Mouse (Mus musculus) thymus, adult 2 months (tissue): ENCODE measurements around the gene Edaradd. TPM values are rescaled to one million over a fixed set of nuclear protein-coding genes. Genes with fewer than 3 reads are reported as not detected.

ENCODE experiments used
- DNase-seq: peaks from one replicate; pipeline ENCODE4 v3.0.0; 2021
- H3K27ac ChIP-seq: fragments of 200-500 bp; 2 replicates; pipeline ENCODE4 v1.5.1; 2012; ENCODE audit warnings: low read length, control low read depth; ENCODE audit not compliant: control insufficient read depth, insufficient read depth
- H3K27me3 ChIP-seq: fragments of 200-500 bp; 2 replicates; pipeline ENCODE4 v1.6.1; 2012; ENCODE audit warnings: mild to moderate bottlenecking, low read length, moderate library complexity, mixed read lengths; ENCODE audit not compliant: control insufficient read depth, insufficient read depth
- H3K36me3 ChIP-seq: fragments of 200-500 bp; 2 replicates; pipeline ENCODE4 v1.6.1; 2012; ENCODE audit warnings: mild to moderate bottlenecking, low read length, moderate library complexity; ENCODE audit not compliant: control insufficient read depth, insufficient read depth
- H3K4me1 ChIP-seq: fragments of 200-500 bp; replicated peaks from 2 replicates; pipeline ENCODE4 v1.6.1; 2012; ENCODE audit warnings: low read length; ENCODE audit not compliant: control insufficient read depth, insufficient read depth
- H3K4me3 ChIP-seq: fragments of 200-500 bp; 2 replicates; pipeline ENCODE4 v1.5.1; 2012; ENCODE audit warnings: mild to moderate bottlenecking, low read length, control low read depth, moderate library complexity; ENCODE audit not compliant: control insufficient read depth, insufficient read depth
- CTCF ChIP-seq: fragments of 200-500 bp; IDR thresholded peaks from 2 replicates; pipeline ENCODE4 v1.5.1; 2012; ENCODE audit warnings: mild to moderate bottlenecking, control low read depth, low read length, moderate library complexity, borderline replicate concordance; ENCODE audit not compliant: control insufficient read depth, poor library complexity, insufficient read depth; ENCODE audit errors: extremely low read depth
- POLR2A ChIP-seq: fragments of 200-500 bp; IDR thresholded peaks from 2 replicates; pipeline ENCODE4 v1.6.1; 2012; ENCODE audit warnings: mild to moderate bottlenecking, low read length, control low read depth, moderate library complexity; ENCODE audit not compliant: control insufficient read depth, poor library complexity, insufficient read depth; ENCODE audit errors: extremely low read depth
- WGBS: fragments of 180-500 bp; shearing (Covaris S2); methylation state at CpG from one replicate; pipeline ENCODE4 v1.1.7; 2018; 5-methylcytosine and 5-hydroxymethylcytosine counted together
- polyA plus RNA-seq: library from polyadenylated mRNA; depleted of rRNA; stranded (reverse); fragments of >200 nt; gene quantifications from 2 replicates; pipeline ENCODE4 v1.2.3, GENCODE M21; 2012

Gene Edaradd
- polyA plus RNA-seq, 1 experiment, result 9.8 TPM

- no peaks in the 10 kb centered on the region for H3K27me3 ChIP-seq
- H3K27ac ChIP-seq, result peak overlapping the region; percentile 77
- peak; percentile 35 for DNase-seq
- TF ChIP-seq CTCF (no peak), POLR2A (no peak)
- WGBS, result 27% methylated on average over 11 of the region's 11 CpGs
- no peaks in the 10 kb centered on the region for H3K36me3 ChIP-seq
- no peak overlapping the region for H3K4me3 ChIP-seq
- peaks cover 54% of the 10 kb centered on the region for H3K4me1 ChIP-seq
These were observed 16.9 kb downstream of the Edaradd start for GRCm38 (mm10) chr13:12503238-12503751.

- Histone ChIP-seq H3K27me3 (no peaks in the 10 kb centered on the region), H3K4me1 (peaks cover 49% of the 10 kb centered on the region), H3K36me3 (no peaks in the 10 kb centered on the region), H3K27ac (peak overlapping the region; percentile 77), H3K4me3 (no peak overlapping the region)
- TF ChIP-seq CTCF, result no peak
- no peak for TF ChIP-seq POLR2A
- peak; percentile 34 for DNase-seq
- 9% methylated on average over 4 of the region's 4 CpGs for WGBS
These were observed 17.5 kb downstream of the Edaradd start for GRCm38 (mm10) chr13:12502665-12503237.

GRCm38 (mm10) chr13:12499107-12499506, 21.1 kb downstream of the Edaradd start:
- Histone ChIP-seq H3K4me1 (peaks cover 29% of the 10 kb centered on the region), H3K27me3 (no peaks in the 10 kb centered on the region), H3K36me3 (no peaks in the 10 kb centered on the region), H3K4me3 (no peak overlapping the region), H3K27ac (no peak overlapping the region)
- TF ChIP-seq POLR2A (no peak), CTCF (no peak)
- no peak for DNase-seq
- 51% methylated on average over 7 of the region's 7 CpGs for WGBS

DNA sequence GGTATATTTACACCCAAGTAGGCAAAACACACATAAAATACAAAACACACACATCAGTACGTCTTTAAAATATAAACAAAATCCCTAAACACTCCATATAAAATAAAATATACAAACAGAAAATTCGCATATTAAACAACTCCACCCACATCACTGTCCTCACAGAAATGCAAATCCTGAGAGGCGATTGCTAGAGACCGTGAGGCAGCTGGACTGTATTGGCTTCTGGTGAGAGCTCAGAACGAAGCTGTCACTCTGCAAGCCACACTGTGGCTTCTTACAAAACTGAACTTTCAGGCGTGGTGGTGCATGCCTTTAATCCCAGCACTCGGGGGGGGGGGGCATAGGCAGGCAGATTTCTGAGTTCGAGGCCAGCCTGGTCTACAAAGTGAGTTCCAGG, 22.4 kb downstream of the Edaradd start:
- no peak overlapping the region for H3K27ac ChIP-seq
- H3K27me3 ChIP-seq, result no peaks in the 10 kb centered on the region
- TF ChIP-seq CTCF (no peak), POLR2A (no peak)
- no peak overlapping the region for H3K4me3 ChIP-seq
- no peaks in the 10 kb centered on the region for H3K36me3 ChIP-seq
- peaks cover 19% of the 10 kb centered on the region for H3K4me1 ChIP-seq
- DNase-seq, result no peak
- 77% methylated on average over 8 of the region's 8 CpGs for WGBS

DNA sequence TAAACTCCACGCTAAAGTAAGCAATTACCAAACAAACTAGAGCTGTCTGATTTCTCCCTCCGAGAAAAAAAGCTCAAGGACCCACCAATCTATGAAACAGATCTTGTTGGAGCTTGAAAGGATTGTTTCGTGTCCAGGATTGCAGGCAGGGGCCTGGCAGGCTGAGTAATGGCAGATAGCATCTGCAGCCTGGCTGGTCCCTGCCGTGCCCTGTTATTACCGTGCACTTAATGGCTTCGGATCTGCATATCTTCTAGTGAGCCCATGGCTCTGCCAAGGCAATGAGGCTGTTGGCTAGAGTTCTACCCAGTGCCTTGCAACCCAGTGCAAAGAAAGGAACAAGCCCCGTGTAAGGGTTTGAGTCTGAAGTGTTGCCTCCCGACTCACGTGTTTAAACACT, 25.5 kb downstream of the Edaradd start:
- H3K27ac ChIP-seq, result no peak overlapping the region
- H3K4me1 ChIP-seq, result peaks cover 5% of the 10 kb centered on the region
- no peaks in the 10 kb centered on the region for H3K36me3 ChIP-seq
- WGBS, result 96% methylated on average over 9 of the region's 9 CpGs
- H3K4me3 ChIP-seq, result no peak overlapping the region
- H3K27me3 ChIP-seq, result no peaks in the 10 kb centered on the region
- TF ChIP-seq CTCF (no peak), POLR2A (no peak)
- DNase-seq, result no peak

DNA sequence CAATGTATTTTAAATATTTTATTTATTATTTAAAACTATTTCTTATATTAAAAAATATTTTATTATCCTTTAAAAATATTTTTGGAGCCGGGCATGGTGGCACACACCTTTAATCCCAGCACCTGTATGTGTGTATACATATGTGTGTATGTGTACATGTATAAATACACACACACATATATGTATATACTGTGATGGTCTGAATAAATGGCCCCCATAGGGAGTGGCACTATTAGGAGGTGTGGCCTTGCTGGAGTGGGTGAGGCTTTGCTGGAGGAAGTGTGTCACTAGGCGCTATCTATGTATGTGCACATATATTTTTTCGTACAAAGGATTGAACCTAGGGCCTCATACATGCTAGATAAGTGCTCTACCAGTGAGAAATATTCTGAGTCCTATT, 27.7 kb downstream of the Edaradd start:
- TF ChIP-seq POLR2A, result no peak
- no peak for TF ChIP-seq CTCF
- Histone ChIP-seq H3K4me1 (no peaks in the 10 kb centered on the region), H3K36me3 (no peaks in the 10 kb centered on the region), H3K27me3 (no peaks in the 10 kb centered on the region), H3K4me3 (no peak overlapping the region), H3K27ac (no peak overlapping the region)
- WGBS, result 98% methylated on average over 3 of the region's 3 CpGs
- no peak for DNase-seq

DNA sequence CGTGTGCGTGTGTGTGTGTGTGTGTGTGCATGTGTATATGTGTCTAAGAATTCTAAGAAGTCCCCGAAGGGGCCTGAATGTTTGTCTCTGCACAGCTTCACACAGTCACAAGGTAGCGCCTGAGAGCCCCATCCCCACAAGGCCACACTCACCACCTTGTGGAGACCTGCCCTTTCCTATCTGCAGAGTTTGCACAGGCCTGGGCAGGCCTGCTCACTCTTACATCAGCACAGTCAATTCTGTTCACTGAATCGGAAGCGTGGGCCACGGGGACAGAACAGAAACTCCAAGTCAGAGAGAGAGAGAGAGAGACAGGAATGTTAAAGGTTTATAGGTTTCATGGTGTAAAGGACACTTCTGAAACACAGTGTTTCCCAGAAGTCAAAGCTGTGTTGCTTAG, 34.6 kb downstream of the Edaradd start:
- Histone ChIP-seq H3K4me3 (no peak overlapping the region), H3K27me3 (no peaks in the 10 kb centered on the region), H3K36me3 (no peaks in the 10 kb centered on the region), H3K4me1 (no peaks in the 10 kb centered on the region), H3K27ac (no peak overlapping the region)
- TF ChIP-seq CTCF (no peak), POLR2A (no peak)
- DNase-seq, result no peak
- 84% methylated on average over 7 of the region's 7 CpGs for WGBS
